Mouse (Mus musculus) ZHBTc4 (cell line): ENCODE data around the gene Adgre5.

ENCODE experiments used
- DNase-seq: peaks from one replicate; pipeline ENCODE4 v3.0.0-alpha.2; 2011; ENCODE audit warnings: low read depth, low spot score

Gene Adgre5

DNA sequence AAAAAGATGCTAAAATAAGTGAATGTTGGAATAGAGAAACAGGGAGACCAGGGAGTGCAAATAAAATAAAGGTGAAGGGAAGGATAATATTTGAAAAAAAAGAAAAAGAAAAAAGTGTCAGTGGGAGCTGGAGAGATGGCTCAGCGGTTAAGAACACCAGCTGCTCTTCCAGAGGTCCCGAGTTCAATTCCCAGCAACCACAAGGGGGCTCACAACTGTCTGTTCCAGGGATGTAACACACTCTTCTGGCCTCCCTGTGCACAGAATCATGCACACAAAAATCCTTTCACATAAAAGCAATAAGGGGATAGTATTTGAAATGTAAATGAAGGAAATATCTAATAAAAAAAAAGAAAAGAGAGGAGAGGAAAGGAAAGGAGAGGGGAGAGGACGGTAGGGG lies 13.0 kb upstream of the Adgre5 start:
- no peak for DNase-seq

DNA sequence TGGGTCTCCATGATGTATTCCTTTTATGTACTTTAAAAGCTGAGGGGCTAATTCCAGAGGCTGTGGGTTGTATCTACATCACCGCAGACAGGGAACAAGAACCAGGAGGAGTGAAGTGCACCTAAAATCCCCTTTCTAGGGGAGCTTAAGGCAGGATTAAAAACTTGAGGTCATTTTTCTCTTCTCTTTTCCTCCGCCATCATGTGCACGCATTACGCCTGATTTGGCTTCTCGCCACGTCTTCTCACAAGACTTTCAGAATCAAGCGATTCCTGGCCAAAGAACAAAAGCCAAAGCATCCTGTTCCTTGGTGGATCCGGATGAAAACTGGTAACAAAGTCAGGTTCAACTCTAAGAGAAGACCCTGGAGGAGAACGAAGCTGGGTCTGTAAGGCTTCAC lies 8.1 kb upstream of the Adgre5 start:
- no peak for DNase-seq

DNA sequence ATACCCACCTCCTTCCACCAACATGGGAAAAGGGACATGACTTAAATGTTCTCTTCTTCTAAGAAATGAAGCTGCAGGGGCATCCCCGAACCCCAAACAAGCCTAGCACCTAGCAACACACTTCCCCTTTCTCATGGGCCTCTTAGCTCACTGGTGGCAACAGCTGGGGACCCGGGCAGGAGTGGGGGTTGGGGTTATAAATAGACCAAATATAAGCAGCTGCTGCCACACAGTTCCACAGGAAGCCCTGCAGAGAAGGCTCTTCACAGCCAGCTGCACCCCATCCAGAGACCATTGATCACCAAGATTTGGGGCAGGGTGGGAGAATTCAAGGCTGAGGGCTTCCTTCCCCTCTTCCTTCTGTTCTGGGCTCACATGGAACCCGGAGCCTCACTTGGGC lies 7.6 kb upstream of the Adgre5 start:
- no peak for DNase-seq

DNA sequence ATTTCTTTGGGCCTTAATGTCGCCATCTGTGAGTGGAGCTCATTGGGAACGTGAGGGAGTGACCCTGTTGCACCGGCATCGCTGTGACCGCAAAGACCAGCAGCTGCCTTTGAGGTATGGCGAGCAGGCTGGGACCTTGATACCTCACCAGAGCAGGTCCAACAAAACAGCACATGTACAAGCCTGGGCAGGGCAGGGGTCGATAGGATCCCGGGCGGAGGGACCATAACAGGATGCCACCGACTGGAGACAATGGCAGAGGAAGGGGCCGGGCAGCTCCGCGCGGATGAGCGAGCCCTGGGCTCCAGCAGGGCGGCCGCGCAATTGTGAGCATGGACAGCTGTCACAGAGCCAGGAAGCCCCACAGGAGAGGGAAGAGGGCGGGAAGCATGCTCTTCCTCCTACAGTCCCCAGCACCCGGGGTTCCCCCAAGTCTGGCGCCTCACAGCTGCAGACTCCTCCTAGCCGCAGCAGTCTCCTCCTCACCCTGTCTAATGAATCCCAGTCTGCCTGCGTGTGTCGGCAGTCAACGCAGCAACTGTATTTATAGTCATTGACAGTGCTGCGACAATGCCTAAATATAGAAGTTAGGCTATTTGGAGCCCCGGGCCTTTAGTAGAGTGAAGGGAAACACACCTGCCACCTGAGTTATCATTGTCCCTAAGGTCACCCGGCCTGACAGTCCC lies 6.7 kb upstream of the Adgre5 start:
- no peak for DNase-seq

DNA sequence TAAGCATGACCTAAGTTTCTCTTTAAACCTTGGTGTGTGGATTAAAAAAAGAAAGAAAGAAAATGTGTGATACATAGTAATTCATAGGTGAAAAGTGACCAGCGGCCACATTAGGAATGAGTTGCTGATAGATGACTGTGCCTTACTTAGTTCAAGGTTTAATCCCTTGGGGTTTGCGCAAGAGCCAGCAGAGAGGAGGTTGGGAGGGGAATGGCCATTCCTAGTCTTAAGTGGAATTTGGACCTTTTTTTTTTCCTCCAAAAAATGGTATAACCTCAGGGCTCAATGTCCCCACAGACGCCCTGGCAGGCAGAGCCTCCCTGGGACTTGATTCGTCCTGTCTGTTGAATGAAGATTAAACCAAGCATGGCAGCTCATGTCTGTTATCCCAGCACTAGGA lies 2.9 kb upstream of the Adgre5 start:
- DNase-seq, result no peak

- DNase-seq, result no peak
Measured at GRCm38 (mm10) chr8:83742968-83743367, 1.8 kb upstream of the Adgre5 start.

GRCm38 (mm10) chr8:83741849-83742655 lies 926 bp upstream of the Adgre5 start:
- peak; percentile 53 for DNase-seq

DNA sequence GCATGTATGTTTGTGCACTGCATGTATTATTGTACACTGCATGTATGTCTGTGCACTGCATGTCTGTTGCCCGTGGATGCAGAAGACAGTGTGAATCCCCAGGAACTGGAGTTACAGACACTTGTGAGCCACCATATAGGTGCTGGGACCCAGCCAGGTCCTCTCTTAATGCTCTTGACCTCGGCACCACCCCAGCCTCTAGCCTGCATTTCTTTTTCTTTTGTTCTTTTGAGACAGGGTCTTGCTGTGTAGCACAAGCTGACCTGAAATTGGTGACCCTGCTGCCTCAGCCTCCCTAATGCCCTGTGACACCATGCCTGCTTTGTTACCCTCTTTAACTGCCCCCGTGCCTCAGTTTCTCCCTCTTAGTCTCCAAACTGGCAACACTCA lies 545 bp downstream of the Adgre5 start:
- peak; percentile 32 for DNase-seq

DNA sequence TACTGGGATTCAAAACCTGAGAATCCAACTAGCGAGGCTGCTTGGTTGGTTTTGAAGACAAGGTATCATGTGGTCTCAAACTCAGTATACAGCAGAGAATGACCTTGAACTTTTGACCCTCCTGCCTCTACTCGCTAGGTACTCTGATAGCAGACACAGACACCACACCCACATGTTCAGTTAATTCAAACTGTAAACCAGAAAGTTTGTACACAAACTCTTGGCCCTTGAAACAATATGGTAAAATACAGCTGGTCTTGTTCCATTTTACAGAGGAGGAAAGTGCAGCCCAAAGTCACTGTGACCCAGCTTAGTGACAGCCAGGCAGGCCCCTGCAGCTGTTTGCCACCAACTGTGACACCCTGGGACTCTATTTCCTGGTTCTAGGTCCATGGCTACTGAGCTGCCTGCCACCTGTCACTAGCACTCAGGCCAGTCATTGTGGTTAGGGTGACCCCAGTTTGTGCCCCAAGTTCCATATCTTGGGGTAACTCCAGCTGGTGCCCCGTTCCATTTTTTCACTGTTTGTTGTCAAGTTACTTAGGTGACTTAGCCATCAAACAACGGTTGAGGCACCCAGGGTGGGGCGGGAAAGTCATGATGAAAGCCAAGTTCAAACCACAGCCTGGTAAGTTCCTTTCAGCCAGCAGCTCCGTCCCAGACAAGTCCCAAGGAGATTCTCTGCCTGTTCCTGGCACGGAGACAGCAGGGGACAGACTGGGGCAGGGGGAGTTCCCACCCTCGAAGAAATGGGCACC lies 1.2 kb downstream of the Adgre5 start:
- DNase-seq, result peak; percentile 91

DNA sequence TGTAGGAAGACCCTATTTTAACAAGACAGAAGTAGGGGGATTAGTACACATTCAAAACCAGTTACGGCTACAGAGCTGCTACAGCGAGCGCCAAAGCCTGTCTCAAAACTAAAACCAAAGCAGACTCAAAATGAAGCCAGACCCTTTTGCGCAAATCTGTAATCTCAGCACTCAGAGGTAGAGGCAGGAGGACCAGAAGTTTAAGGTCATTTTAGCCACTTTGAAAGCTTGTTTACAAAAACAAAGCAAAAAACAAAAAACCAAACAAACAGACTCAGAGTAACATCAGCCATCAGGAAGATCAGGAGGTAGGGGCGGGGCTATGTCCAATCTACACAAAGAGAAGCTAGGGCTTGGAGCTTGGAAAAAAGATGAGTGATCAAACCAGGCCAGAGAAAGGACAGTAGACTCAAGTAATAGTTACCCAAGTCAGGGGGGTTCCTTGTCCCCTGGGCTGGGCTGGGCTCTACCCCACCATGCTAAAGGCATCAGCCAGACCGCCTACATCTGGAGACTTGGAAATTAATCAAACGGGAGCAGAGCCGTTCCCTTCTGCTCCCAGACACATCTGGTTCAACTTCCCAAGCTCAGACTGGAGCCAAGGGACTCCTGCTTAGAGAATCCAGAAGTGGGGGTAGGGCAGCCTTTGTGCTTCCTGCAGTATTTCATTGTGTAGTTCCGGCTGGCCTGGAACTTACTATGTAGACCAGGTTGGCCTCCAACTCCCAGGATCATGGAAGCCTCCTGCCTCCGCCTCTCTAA lies 2.0 kb downstream of the Adgre5 start:
- no peak for DNase-seq

DNA sequence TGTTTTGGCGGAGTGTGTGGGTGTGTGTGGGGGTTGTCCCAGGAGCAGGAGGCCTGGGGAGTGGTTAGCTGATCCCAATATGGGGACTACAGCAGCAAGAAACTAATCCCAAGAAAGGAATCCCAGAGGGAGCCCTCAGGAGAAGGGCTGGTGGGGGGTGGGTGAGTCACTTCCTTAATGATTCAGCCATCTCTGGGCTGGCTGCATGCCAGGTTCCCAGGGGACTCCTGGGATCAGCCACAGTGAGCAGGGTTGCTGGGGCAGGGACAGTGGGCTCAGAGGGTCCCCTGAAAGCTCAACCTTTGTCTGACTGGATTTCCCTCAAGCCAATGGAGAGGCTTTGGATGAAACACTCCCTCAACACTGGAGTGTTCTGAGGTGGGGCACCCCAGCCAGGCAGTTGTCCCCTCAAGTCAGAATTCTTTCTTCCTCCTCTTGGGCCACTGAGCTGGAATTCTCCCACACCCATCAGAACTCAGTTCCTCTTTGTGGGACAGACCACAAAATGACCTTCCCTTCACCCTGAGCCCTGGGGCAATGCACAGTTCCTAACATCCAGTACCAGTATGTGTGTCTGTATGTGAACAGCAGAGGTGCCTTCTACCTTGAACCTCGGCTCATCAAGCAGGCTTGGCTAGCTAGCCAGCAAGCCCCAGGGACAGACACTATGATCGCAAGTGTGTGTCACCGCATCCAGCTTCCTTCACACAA lies 3.1 kb downstream of the Adgre5 start:
- peak; percentile 68 for DNase-seq

- peak; percentile 55 for DNase-seq
Measured at GRCm38 (mm10) chr8:83737346-83737745, 3.8 kb downstream of the Adgre5 start.

DNA sequence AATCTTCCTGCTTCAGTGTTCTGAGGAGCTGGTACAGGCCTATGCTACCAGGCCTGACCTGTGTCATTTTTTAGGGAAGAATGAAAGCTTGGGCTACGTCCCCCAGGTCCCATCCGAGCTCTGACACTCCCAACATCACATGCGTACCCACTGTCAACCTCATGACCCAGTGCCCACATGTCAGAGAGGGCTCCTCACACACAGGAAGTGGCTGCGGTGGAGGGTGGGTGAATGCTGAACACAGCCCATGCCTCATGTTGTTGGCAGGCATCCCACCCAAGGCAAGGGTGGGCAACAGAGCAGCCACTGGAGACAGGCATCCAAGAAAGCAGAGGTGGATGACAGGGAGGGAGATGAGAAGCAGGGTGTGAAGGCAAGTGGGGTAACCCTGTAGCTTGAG lies 4.4 kb downstream of the Adgre5 start:
- no peak for DNase-seq

DNA sequence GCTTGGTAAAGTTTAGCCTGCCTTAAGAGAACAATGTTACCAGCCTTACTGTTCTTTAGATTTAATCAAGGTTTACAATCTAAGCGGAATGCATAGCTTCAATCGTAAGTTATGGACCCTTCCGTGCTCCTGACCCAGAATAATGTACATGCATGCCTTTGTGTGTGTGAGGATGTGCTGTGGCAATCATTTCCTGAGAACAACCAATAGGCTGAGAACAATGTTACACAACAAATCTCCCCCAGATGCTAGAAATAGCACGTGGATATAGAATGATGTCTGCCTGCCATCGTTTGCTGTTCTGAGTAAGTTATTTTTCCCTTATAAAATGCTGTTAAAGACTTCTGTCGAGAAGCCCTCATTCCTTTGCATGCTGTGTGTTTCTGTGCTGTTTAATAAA lies 8.2 kb downstream of the Adgre5 start:
- DNase-seq, result no peak

GRCm38 (mm10) chr8:83731906-83732305 lies 9.2 kb downstream of the Adgre5 start:
- no peak for DNase-seq

- peak; percentile 59 for DNase-seq
Measured at GRCm38 (mm10) chr8:83729009-83729807, 11.9 kb downstream of the Adgre5 start.

- DNase-seq, result no peak
Measured at GRCm38 (mm10) chr8:83725521-83726102, 15.5 kb downstream of the Adgre5 start.

GRCm38 (mm10) chr8:83724697-83725482 lies 16.2 kb downstream of the Adgre5 start:
- peak; percentile 95 for DNase-seq

DNA sequence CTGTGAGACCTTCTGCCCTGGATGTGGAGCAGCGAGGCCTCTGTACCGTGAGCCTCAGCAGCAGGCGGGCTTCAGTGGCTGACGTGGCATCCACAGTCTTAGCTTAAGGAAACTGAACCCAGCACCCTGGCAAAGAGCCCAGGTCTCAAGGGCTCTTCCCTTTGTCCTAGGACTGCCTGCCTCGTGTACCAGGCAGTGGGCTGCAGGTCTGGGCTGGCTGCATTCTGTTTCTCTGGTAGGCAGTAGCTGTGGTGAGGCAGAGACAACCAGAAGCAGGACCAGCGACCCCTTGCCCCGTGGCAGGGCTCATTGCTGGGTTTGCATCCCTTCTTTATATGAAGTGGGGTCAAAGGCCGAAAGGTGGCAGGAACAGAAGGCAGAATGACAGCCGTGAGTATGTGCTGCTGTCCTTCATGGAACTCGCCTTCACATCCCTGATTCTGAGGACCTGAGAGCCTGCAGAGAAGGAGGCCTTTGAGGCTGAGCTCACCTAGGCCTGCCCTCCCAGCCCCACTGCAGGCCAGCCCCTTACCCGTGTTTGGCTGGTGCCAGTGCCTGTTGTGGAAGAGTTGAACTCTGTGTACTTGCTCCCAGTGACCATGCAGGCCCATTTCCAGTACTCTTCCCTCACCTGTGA lies 17.6 kb downstream of the Adgre5 start:
- DNase-seq, result no peak
